Mouse (Mus musculus) heart, postnatal 10 days (tissue): ENCODE results near the gene Ptgdr. TPM values are rescaled to one million over a fixed set of nuclear protein-coding genes. Genes with fewer than 3 reads are reported as not detected.
"Not testable (repeated sequence)": the region's sequence is repeated elsewhere in the genome, so short reads cannot be mapped to it uniquely, and the experiment has no call there.

Source experiments
- DNase-seq, 2 experiments: peaks; one replicate each; pipeline ENCODE4 v3.0.0; 2021
- intact Hi-C: fragments of 180-260 bp; cut with DNase I; formaldehyde crosslinking; loops from one replicate; pipeline ENCODE4 v1.15.1; 2025
- total RNA-seq, 2 experiments: library from RNA; stranded (reverse); gene quantifications; 2 replicates each; pipeline ENCODE4 v1.2.3; 2021

Ptgdr gene
- not detected for total RNA-seq

- DNase-seq = no peak
- intact Hi-C loops = no loop called here
Measured at GRCm38 (mm10) chr14:44858868-44859613, at the start of gene Ptgdr. Gene Ptgdr (minus strand): TSS chr14:44859375.

- intact Hi-C loops = no loop called here
- DNase-seq = no peak
Measured at GRCm38 (mm10) chr14:44907774-44908173, 48.6 kb upstream of the Ptgdr start.

- DNase-seq = no peak
- intact Hi-C loops = no loop called here
Measured at GRCm38 (mm10) chr14:44904199-44904598, 45.0 kb upstream of the Ptgdr start.

GRCm38 (mm10) chr14:44901735-44902134, 42.6 kb upstream of the Ptgdr start:
- intact Hi-C loops, DNase-seq: not testable (repeated sequence)

- intact Hi-C loops = no loop called here
- DNase-seq = no peak
Measured at GRCm38 (mm10) chr14:44891387-44892132, 32.4 kb upstream of the Ptgdr start.

GRCm38 (mm10) chr14:44869686-44870085, 10.5 kb upstream of the Ptgdr start:
- DNase-seq = no peak
- intact Hi-C loops = no loop called here

- no peak for DNase-seq
- intact Hi-C loops = no loop called here
Measured at GRCm38 (mm10) chr14:44865661-44866060, 6.5 kb upstream of the Ptgdr start.

GRCm38 (mm10) chr14:44863086-44863485, 3.9 kb upstream of the Ptgdr start:
- intact Hi-C loops = no loop called here
- no peak for DNase-seq

GRCm38 (mm10) chr14:44861161-44861560, 2.0 kb upstream of the Ptgdr start:
- intact Hi-C loops = no loop called here
- no peak for DNase-seq

- intact Hi-C loops = no loop called here
- DNase-seq = no peak
Measured at GRCm38 (mm10) chr14:44858372-44858771, 803 bp downstream of the Ptgdr start.

GRCm38 (mm10) chr14:44850637-44851036, 8.5 kb downstream of the Ptgdr start:
- DNase-seq, intact Hi-C loops: not testable (repeated sequence)

GRCm38 (mm10) chr14:44847740-44848139, 11.4 kb downstream of the Ptgdr start:
- intact Hi-C loops = no loop called here
- no peak for DNase-seq

GRCm38 (mm10) chr14:44846558-44847263, 12.5 kb downstream of the Ptgdr start:
- no peak for DNase-seq
- intact Hi-C loops = no loop called here

GRCm38 (mm10) chr14:44843768-44844755, 15.1 kb downstream of the Ptgdr start:
- intact Hi-C loops = no loop called here
- no peak for DNase-seq

GRCm38 (mm10) chr14:44838685-44839084, 20.5 kb downstream of the Ptgdr start:
- DNase-seq = no peak
- intact Hi-C loops = no loop called here

- intact Hi-C loops = no loop called here
Measured at GRCm38 (mm10) chr14:44835132-44835531, 24.0 kb downstream of the Ptgdr start.

GRCm38 (mm10) chr14:44834134-44834533, 25.0 kb downstream of the Ptgdr start:
- DNase-seq, intact Hi-C loops: not testable (repeated sequence)

More at GRCm38 (mm10) chr14:44835132-44835531, 24.0 kb downstream of the Ptgdr start:
- no peak for DNase-seq

- DNase-seq, intact Hi-C loops: not testable (repeated sequence)
Measured at GRCm38 (mm10) chr14:44833096-44833495, 26.1 kb downstream of the Ptgdr start.

- intact Hi-C loops = no loop called here
- DNase-seq = no peak
Measured at GRCm38 (mm10) chr14:44827736-44828135, 31.4 kb downstream of the Ptgdr start.
